Mouse (Mus musculus) MEL (cell line): ENCODE results near the gene Trub1. TPM values are rescaled to one million over a fixed set of nuclear protein-coding genes. Genes with fewer than 3 reads are reported as not detected.

Experiments used
- DNase-seq: peaks from one replicate; pipeline ENCODE4 v3.0.0; 2011; ENCODE audit warnings: low read depth, low spot score
- H3K27ac ChIP-seq: 2 replicates; pipeline ENCODE4 v1.5.1; 2012; ENCODE audit warnings: low read depth, mild to moderate bottlenecking, control low read depth, low read length, moderate library complexity; ENCODE audit not compliant: control insufficient read depth
- H3K27me3 ChIP-seq, 2 experiments: fragments of 150-350 bp in 1 of 2; sonication (generic) in 1 of 2; 2 replicates each; pipeline ENCODE4 v1.6.1; 2012; ENCODE audit warnings: low read length in 2 of 2, mild to moderate bottlenecking in 2 of 2, improper control_type of control experiment in 1 of 2, moderate library complexity in 1 of 2; ENCODE audit not compliant: insufficient read depth in 2 of 2, control insufficient read depth in 1 of 2
- H3K36me3 ChIP-seq, 2 experiments: 2 replicates each; pipeline ENCODE4 v1.6.1; 2012 to 2014; ENCODE audit warnings: low read length in 2 of 2, improper control_type of control experiment in 1 of 2, inconsistent platforms in 1 of 2, mild to moderate bottlenecking in 1 of 2; ENCODE audit not compliant: insufficient read depth in 2 of 2, control insufficient read depth in 1 of 2
- H3K4me1 ChIP-seq, 2 experiments: fragments of 150-350 bp in 1 of 2; sonication (generic) in 1 of 2; 2 replicates each; pipeline ENCODE4 v1.6.1; 2012; ENCODE audit warnings: low read length in 2 of 2, improper control_type of control experiment in 1 of 2, mild to moderate bottlenecking in 1 of 2; ENCODE audit not compliant: insufficient read depth in 2 of 2, control insufficient read depth in 1 of 2
- H3K4me3 ChIP-seq, 2 experiments: fragments of 150-350 bp in 1 of 2; sonication (generic) in 1 of 2; 2 replicates each; pipeline ENCODE4 v1.5.1; 2012; ENCODE audit warnings: low read depth in 2 of 2, low read length in 2 of 2, mild to moderate bottlenecking in 2 of 2, moderate library complexity in 2 of 2, control low read depth in 1 of 2, improper control_type of control experiment in 1 of 2; ENCODE audit not compliant: control insufficient read depth in 1 of 2, insufficient read depth in 1 of 2
- H3K79me2 ChIP-seq: 2 replicates; pipeline ENCODE4 v1.6.1; 2012; ENCODE audit warnings: mild to moderate bottlenecking, low read length, moderate library complexity; ENCODE audit not compliant: control insufficient read depth, poor library complexity, insufficient read depth
- H3K9ac ChIP-seq: 2 replicates; pipeline ENCODE4 v1.6.1; 2012; ENCODE audit warnings: low read depth, mild to moderate bottlenecking, control low read depth, low read length, moderate library complexity; ENCODE audit not compliant: control insufficient read depth, poor library complexity, severe bottlenecking
- H3K9me3 ChIP-seq: fragments of 150-350 bp; sonication (generic); replicated peaks from 2 replicates; pipeline ENCODE4 v1.6.1; 2012; ENCODE audit warnings: mild to moderate bottlenecking, low read length, improper control_type of control experiment, moderate library complexity; ENCODE audit not compliant: insufficient read depth
- BHLHE40 ChIP-seq: IDR thresholded peaks from 2 replicates; pipeline ENCODE4 v1.6.1; 2012; ENCODE audit warnings: low read depth, mild to moderate bottlenecking, inconsistent platforms, low read length, improper control_type of control experiment, borderline replicate concordance
- CHD2 ChIP-seq: IDR thresholded peaks from 2 replicates; pipeline ENCODE4 v1.6.1; 2011; ENCODE audit warnings: low read length, improper control_type of control experiment
- CTCF ChIP-seq, 3 experiments: IDR thresholded peaks in 2 of 3; conservative IDR thresholded peaks in 1 of 3; 2 replicates each; pipeline ENCODE4 v1.5.1; 2011 to 2012; ENCODE audit warnings: low read length in 3 of 3, low read depth in 2 of 3, mild to moderate bottlenecking in 2 of 3, improper control_type of control experiment in 1 of 3, inconsistent platforms in 1 of 3, mixed read lengths in 1 of 3, moderate library complexity in 1 of 3; ENCODE audit not compliant: control insufficient read depth in 1 of 3, insufficient read depth in 1 of 3, poor library complexity in 1 of 3, severe bottlenecking in 1 of 3
- E2F4 ChIP-seq: IDR thresholded peaks from 2 replicates; pipeline ENCODE4 v1.6.1; 2011; ENCODE audit warnings: low read depth, low read length, improper control_type of control experiment, borderline replicate concordance
- EP300 ChIP-seq, 2 experiments: IDR thresholded peaks; 2 replicates each; pipeline ENCODE4 v1.6.1; 2011; ENCODE audit warnings: improper control_type of control experiment in 2 of 2, low read length in 2 of 2, low read depth in 1 of 2, mild to moderate bottlenecking in 1 of 2
- KAT2A ChIP-seq: conservative IDR thresholded peaks from 2 replicates; pipeline ENCODE4 v1.6.1; 2012; ENCODE audit warnings: low read depth, low read length, improper control_type of control experiment, inconsistent platforms
- MAZ ChIP-seq: IDR thresholded peaks from 2 replicates; pipeline ENCODE4 v1.6.1; 2012; ENCODE audit warnings: low read depth, mild to moderate bottlenecking, inconsistent platforms, low read length, improper control_type of control experiment
- MEF2A ChIP-seq: IDR thresholded peaks from 2 replicates; pipeline ENCODE4 v1.6.1; 2014; ENCODE audit warnings: low read depth, mild to moderate bottlenecking, inconsistent platforms, low read length, improper control_type of control experiment; ENCODE audit not compliant: poor library complexity, insufficient replicate concordance, severe bottlenecking; ENCODE audit errors: extremely low read depth
- NRF1 ChIP-seq: IDR thresholded peaks from 2 replicates; pipeline ENCODE4 v1.6.1; 2014; ENCODE audit warnings: low read depth, mild to moderate bottlenecking, inconsistent platforms, low read length, improper control_type of control experiment, moderate library complexity; ENCODE audit not compliant: poor library complexity, insufficient read depth, severe bottlenecking
- POLR2A ChIP-seq, 2 experiments: IDR thresholded peaks; 2 replicates each; pipeline ENCODE4 v1.6.1; 2011 to 2012; ENCODE audit warnings: low read length in 2 of 2, mild to moderate bottlenecking in 2 of 2, control low read depth in 1 of 2, improper control_type of control experiment in 1 of 2, low read depth in 1 of 2, moderate library complexity in 1 of 2; ENCODE audit not compliant: control insufficient read depth in 1 of 2, insufficient read depth in 1 of 2, poor library complexity in 1 of 2
- POLR2AphosphoS2 ChIP-seq: IDR thresholded peaks from 2 replicates; pipeline ENCODE4 v1.6.1; 2011; ENCODE audit warnings: low read length, improper control_type of control experiment
- POLR2AphosphoS5 ChIP-seq: IDR thresholded peaks from 2 replicates; pipeline ENCODE4 v1.6.1; 2012; ENCODE audit warnings: low read depth, borderline replicate concordance, mild to moderate bottlenecking, inconsistent platforms, low read length, moderate library complexity, mixed read lengths
- RAD21 ChIP-seq: IDR thresholded peaks from 2 replicates; pipeline ENCODE4 v1.6.1; 2011; ENCODE audit warnings: mild to moderate bottlenecking, low read depth, low read length, improper control_type of control experiment
- SMC3 ChIP-seq: IDR thresholded peaks from 2 replicates; pipeline ENCODE4 v1.6.1; 2011; ENCODE audit warnings: low read depth, low read length, improper control_type of control experiment
- USF2 ChIP-seq, 2 experiments: IDR thresholded peaks; 2 replicates each; pipeline ENCODE4 v1.6.1; 2011 to 2012; ENCODE audit warnings: improper control_type of control experiment in 2 of 2, low read length in 2 of 2, borderline replicate concordance in 1 of 2, inconsistent platforms in 1 of 2, low read depth in 1 of 2, mild to moderate bottlenecking in 1 of 2; ENCODE audit not compliant: insufficient read depth in 1 of 2
- ZKSCAN1 ChIP-seq: IDR thresholded peaks from 2 replicates; pipeline ENCODE4 v1.6.1; 2012; ENCODE audit warnings: low read depth, mild to moderate bottlenecking, inconsistent platforms, low read length, improper control_type of control experiment, moderate library complexity
- ZMIZ1 ChIP-seq: IDR thresholded peaks from 2 replicates; pipeline ENCODE4 v1.6.1; 2012; ENCODE audit warnings: low read depth, mild to moderate bottlenecking, inconsistent platforms, low read length, improper control_type of control experiment, moderate library complexity
- polyA plus RNA-seq, 2 experiments: library from polyadenylated mRNA; stranded (reverse) in 1 of 2; unstranded in 1 of 2; fragments of >175 nt in 1 of 2; fragments of >200 nt in 1 of 2; gene quantifications; 2 replicates each; pipeline versions ENCODE4 v1.2.1 to v1.2.4; 2012; ENCODE audit warnings: low replicate concordance in 2 of 2, low read depth in 1 of 2; ENCODE audit not compliant: insufficient read length in 2 of 2, insufficient read depth in 1 of 2, missing spikeins in 1 of 2
- total RNA-seq: library from RNA; depleted of rRNA; stranded (reverse); fragments of 300-350 nt; gene quantifications from 2 replicates; pipeline ENCODE4 v1.2.3, GENCODE M21; 2012

Trub1 gene
- total and polyA plus RNA-seq, 3 experiments: 38.2 to 41.6 TPM; not detected in 1

- no peak overlapping the region for H3K27ac ChIP-seq
- no peaks in the 10 kb centered on the region for H3K4me1 ChIP-seq
- no peak overlapping the region for H3K4me3 ChIP-seq
- TF ChIP-seq EP300 (IDR thresholded peaks at IDR 0.05; ENCODE audit: low read depth in 1 of 2, low read length in 2 of 2) (no peak), POLR2AphosphoS5 (no peak), CHD2 (no peak), KAT2A (no peak), POLR2AphosphoS2 (no peak), NRF1 (no peak)
- no peaks in the 10 kb centered on the region for H3K79me2 ChIP-seq
- H3K9me3 ChIP-seq: no peaks in the 10 kb centered on the region
- DNase-seq: no peak
- no peaks in the 10 kb centered on the region for H3K36me3 ChIP-seq
- no peak overlapping the region for H3K9ac ChIP-seq
- no peaks in the 10 kb centered on the region; a peak in 2 of 4 replicates for H3K27me3 ChIP-seq
Observed at GRCm38 (mm10) chr19:57503144-57503543, 50.4 kb downstream of the Trub1 start.

- Histone ChIP-seq H3K79me2 (no peaks in the 10 kb centered on the region), H3K4me3 (no peak overlapping the region)
- TF ChIP-seq POLR2AphosphoS2 (no peak), MAZ (no peak), ZMIZ1 (no peak), CTCF (IDR thresholded peaks at IDR 0.05 in 2 of 3, conservative IDR thresholded peaks at IDR 0.05 in 1 of 3; ENCODE audit: control insufficient read depth in 1 of 3, insufficient read depth in 1 of 3, low read depth in 2 of 3, low read length in 3 of 3, poor library complexity in 1 of 3, severe bottlenecking in 1 of 3) (no peak), USF2 (IDR thresholded peaks at IDR 0.05; ENCODE audit: borderline replicate concordance in 1 of 2, insufficient read depth in 1 of 2, low read depth in 1 of 2, low read length in 2 of 2) (no peak), POLR2A (IDR thresholded peaks at IDR 0.05; ENCODE audit: control insufficient read depth in 1 of 2, insufficient read depth in 1 of 2, low read depth in 1 of 2, low read length in 2 of 2, poor library complexity in 1 of 2) (no peak), SMC3 (no peak), BHLHE40 (no peak), RAD21 (no peak), ZKSCAN1 (no peak), NRF1 (no peak), MEF2A (no peak), E2F4 (no peak)
- TF ChIP-seq, all 39 proteins: peak for 0
- Histone ChIP-seq H3K4me1 (peaks cover 0 to 9% of the 10 kb centered on the region in 2 experiments; a peak in 1 of 4 replicates), H3K36me3 (no peaks in the 10 kb centered on the region), H3K9me3 (no peaks in the 10 kb centered on the region), H3K27ac (no peak overlapping the region), H3K27me3 (no peaks in the 10 kb centered on the region; a peak in 2 of 4 replicates), H3K9ac (no peak overlapping the region)
- no peak for DNase-seq
Observed at GRCm38 (mm10) chr19:57505048-57505932, 52.6 kb downstream of the Trub1 start.
